Mouse (Mus musculus): ENCODE data around the gene Vstm4. TPM values are rescaled to one million over a fixed set of nuclear protein-coding genes. Genes with fewer than 3 reads are reported as not detected.
A peak's percentile ranks its signal among the peaks of the same experiment; 100 is the strongest.

Gene Vstm4
- 5.9 and 6.0 TPM in 2 replicates for polyA plus RNA-seq (2015; fragmentation: Nextera tagmentation; extraction: Ambion mirVana)

GRCm38 (mm10) chr14:32856681-32857328, at the start of gene Vstm4:
Gene Vstm4 (plus strand): TSS chr14:32856756.
- DNase-seq (peak; percentile 47), ATAC-seq (peak; percentile 62; the same call in 1 of the 2 replicates)
- no peak for TF ChIP-seq EP300 (IDR thresholded peaks at IDR 0.05; ENCODE audit: low read depth)
- H3K9ac ChIP-seq (replicated peaks) = peak within 1 kb of the TSS; percentile 65
- peak within 1 kb of the TSS; percentile 68 for H3K4me2 ChIP-seq (ENCODE audit: low read depth, low read length)
- H3K9me3 ChIP-seq (ENCODE audit: low read length) = no peaks in the 10 kb centered on the region
- H3K4me3 ChIP-seq (ENCODE audit: low read depth, low read length) = peak within 1 kb of the TSS; percentile 45
- H3K4me1 ChIP-seq (ENCODE audit: insufficient read depth) = 0 out of 2 replicates have a peak, but pooled peaks cover 3% of the 10 kb centered on the region
- H3K27me3 ChIP-seq (ENCODE audit: insufficient read depth, low read length) = peaks cover 14% of the 10 kb centered on the region
- H3K36me3 ChIP-seq (replicated peaks; ENCODE audit: insufficient read depth, low read length) = no peaks in the 10 kb centered on the region
- 0 out of 2 replicates have a peak within 1 kb of the TSS, but pooled peaks have one; percentile 55 for H3K27ac ChIP-seq (ENCODE audit: low read depth)
- WGBS (ENCODE audit: insufficient replicate concordance) = 2% methylated on average over 47 of the region's 68 CpGs

GRCm38 (mm10) chr14:32810111-32810510, 46.4 kb upstream of the Vstm4 start:
- no peak for DNase-seq
- H3K27me3 ChIP-seq (ENCODE audit: insufficient read depth, low read length) = no peaks in the 10 kb centered on the region
- ATAC-seq = no peak
- H3K9ac ChIP-seq (replicated peaks) = no peak overlapping the region
- H3K4me2 ChIP-seq (ENCODE audit: low read depth, low read length) = no peak overlapping the region
- TF ChIP-seq CTCF (IDR thresholded peaks at IDR 0.05; ENCODE audit: low read depth) = no peak
- no peak for TF ChIP-seq EP300 (IDR thresholded peaks at IDR 0.05; ENCODE audit: low read depth)
- H3K4me1 ChIP-seq (ENCODE audit: insufficient read depth) = no peaks in the 10 kb centered on the region
- no peak overlapping the region for H3K4me3 ChIP-seq (ENCODE audit: low read depth, low read length)
- no peak overlapping the region for H3K27ac ChIP-seq (ENCODE audit: low read depth)
- H3K9me3 ChIP-seq (ENCODE audit: low read length) = no peaks in the 10 kb centered on the region
- H3K36me3 ChIP-seq (replicated peaks; ENCODE audit: insufficient read depth, low read length) = no peaks in the 10 kb centered on the region

- WGBS (ENCODE audit: insufficient replicate concordance) = 44% methylated on average over 6 of the region's 6 CpGs
- Histone ChIP-seq H3K4me1 (ENCODE audit: insufficient read depth) (no peaks in the 10 kb centered on the region), H3K27me3 (ENCODE audit: insufficient read depth, low read length) (no peaks in the 10 kb centered on the region), H3K9me3 (ENCODE audit: low read length) (no peaks in the 10 kb centered on the region), H3K4me3 (ENCODE audit: low read depth, low read length) (no peak overlapping the region), H3K4me2 (ENCODE audit: low read depth, low read length) (no peak overlapping the region), H3K9ac (replicated peaks) (no peak overlapping the region), H3K36me3 (replicated peaks; ENCODE audit: insufficient read depth, low read length) (no peaks in the 10 kb centered on the region), H3K27ac (ENCODE audit: low read depth) (no peak overlapping the region)
- no peak for TF ChIP-seq CTCF (IDR thresholded peaks at IDR 0.05; ENCODE audit: low read depth)
- TF ChIP-seq EP300 (IDR thresholded peaks at IDR 0.05; ENCODE audit: low read depth) = no peak
- ATAC-seq (no peak), DNase-seq (no peak)
Observed at GRCm38 (mm10) chr14:32812429-32812828, 44.1 kb upstream of the Vstm4 start.

- Histone ChIP-seq H3K9ac (replicated peaks) (no peak overlapping the region), H3K4me2 (ENCODE audit: low read depth, low read length) (no peak overlapping the region), H3K4me1 (ENCODE audit: insufficient read depth) (no peaks in the 10 kb centered on the region), H3K4me3 (ENCODE audit: low read depth, low read length) (no peak overlapping the region), H3K9me3 (ENCODE audit: low read length) (no peaks in the 10 kb centered on the region), H3K27me3 (ENCODE audit: insufficient read depth, low read length) (no peaks in the 10 kb centered on the region), H3K27ac (ENCODE audit: low read depth) (no peak overlapping the region), H3K36me3 (replicated peaks; ENCODE audit: insufficient read depth, low read length) (no peaks in the 10 kb centered on the region)
- 65% methylated on average over 4 of the region's 4 CpGs for WGBS (ENCODE audit: insufficient replicate concordance)
- DNase-seq (no peak), ATAC-seq (no peak)
- TF ChIP-seq EP300 (IDR thresholded peaks at IDR 0.05; ENCODE audit: low read depth) (no peak), CTCF (IDR thresholded peaks at IDR 0.05; ENCODE audit: low read depth) (no peak)
Observed at GRCm38 (mm10) chr14:32814961-32815360, 41.6 kb upstream of the Vstm4 start.

GRCm38 (mm10) chr14:32816533-32816932, 40.0 kb upstream of the Vstm4 start:
- no peaks in the 10 kb centered on the region for H3K4me1 ChIP-seq (ENCODE audit: insufficient read depth)
- H3K9ac ChIP-seq (replicated peaks) = no peak overlapping the region
- H3K27ac ChIP-seq (ENCODE audit: low read depth) = no peak overlapping the region
- no peak for DNase-seq
- no peaks in the 10 kb centered on the region for H3K36me3 ChIP-seq (replicated peaks; ENCODE audit: insufficient read depth, low read length)
- TF ChIP-seq EP300 (IDR thresholded peaks at IDR 0.05; ENCODE audit: low read depth) = no peak
- peak; percentile 22; the same call in 1 of the 2 replicates for TF ChIP-seq CTCF (IDR thresholded peaks at IDR 0.05; ENCODE audit: low read depth)
- no peak overlapping the region for H3K4me3 ChIP-seq (ENCODE audit: low read depth, low read length)
- 61% methylated on average over 4 of the region's 4 CpGs for WGBS (ENCODE audit: insufficient replicate concordance)
- no peaks in the 10 kb centered on the region for H3K27me3 ChIP-seq (ENCODE audit: insufficient read depth, low read length)
- no peak overlapping the region for H3K4me2 ChIP-seq (ENCODE audit: low read depth, low read length)
- ATAC-seq = no peak
- no peaks in the 10 kb centered on the region for H3K9me3 ChIP-seq (ENCODE audit: low read length)

GRCm38 (mm10) chr14:32817258-32817657, 39.3 kb upstream of the Vstm4 start:
- Histone ChIP-seq H3K9me3 (ENCODE audit: low read length) (no peaks in the 10 kb centered on the region), H3K4me3 (ENCODE audit: low read depth, low read length) (no peak overlapping the region), H3K4me2 (ENCODE audit: low read depth, low read length) (no peak overlapping the region), H3K9ac (replicated peaks) (no peak overlapping the region), H3K36me3 (replicated peaks; ENCODE audit: insufficient read depth, low read length) (no peaks in the 10 kb centered on the region), H3K27ac (ENCODE audit: low read depth) (no peak overlapping the region), H3K4me1 (ENCODE audit: insufficient read depth) (no peaks in the 10 kb centered on the region), H3K27me3 (ENCODE audit: insufficient read depth, low read length) (no peaks in the 10 kb centered on the region)
- TF ChIP-seq CTCF (IDR thresholded peaks at IDR 0.05; ENCODE audit: low read depth) = no peak
- TF ChIP-seq EP300 (IDR thresholded peaks at IDR 0.05; ENCODE audit: low read depth) = no peak
- DNase-seq (no peak), ATAC-seq (no peak)
- WGBS (ENCODE audit: insufficient replicate concordance) = 60% methylated on average over 7 of the region's 7 CpGs
